Mouse (Mus musculus) stomach, postnatal 0 days (tissue): ENCODE data around the gene Frem2. TPM values are rescaled to one million over a fixed set of nuclear protein-coding genes. Genes with fewer than 3 reads are reported as not detected.

ENCODE experiments used
- ATAC-seq: fragments of 200-750 bp; cut with Nextera tagmentation; 2 replicates; pipeline ENCODE4 v1.8.0; 2017; ENCODE audit not compliant: low FRiP score, low TSS enrichment
- DNase-seq: peaks from one replicate; pipeline ENCODE4 v3.0.0-alpha.2; 2016; ENCODE audit warnings: low spot score
- H3K27ac ChIP-seq: fragments of 300-500 bp; sonication (generic); replicated peaks from 2 replicates; pipeline ENCODE4 v1.5.1; 2014; ENCODE audit warnings: mild to moderate bottlenecking, control low read depth
- H3K27me3 ChIP-seq: fragments of 300-500 bp; sonication (generic); 2 replicates; pipeline ENCODE4 v1.6.1; 2014; ENCODE audit warnings: low read length; ENCODE audit not compliant: control insufficient read depth, insufficient read depth
- H3K36me3 ChIP-seq: fragments of 300-500 bp; sonication (generic); 2 replicates; pipeline ENCODE4 v1.6.1; 2014; ENCODE audit warnings: low read length, mixed read lengths; ENCODE audit not compliant: control insufficient read depth, insufficient read depth
- H3K4me1 ChIP-seq: fragments of 300-500 bp; sonication (generic); replicated peaks from 2 replicates; pipeline ENCODE4 v1.6.1; 2014; ENCODE audit warnings: antibody characterized with exemption; ENCODE audit not compliant: control insufficient read depth, insufficient read depth
- H3K4me2 ChIP-seq: fragments of 300-500 bp; sonication (generic); replicated peaks from 2 replicates; pipeline ENCODE4 v1.6.1; 2014; ENCODE audit warnings: low read depth, mild to moderate bottlenecking, control low read depth, moderate library complexity
- H3K4me3 ChIP-seq: fragments of 300-500 bp; sonication (generic); 2 replicates; pipeline ENCODE4 v1.5.1; 2014; ENCODE audit warnings: low read depth, low read length, control low read depth
- H3K9ac ChIP-seq: fragments of 300-500 bp; sonication (generic); 2 replicates; pipeline ENCODE4 v1.6.1; 2014; ENCODE audit warnings: mild to moderate bottlenecking, low read length, control low read depth, mixed read lengths
- H3K9me3 ChIP-seq: fragments of 300-500 bp; sonication (generic); 2 replicates; pipeline ENCODE4 v1.6.1; 2016; ENCODE audit warnings: low read length; ENCODE audit not compliant: control insufficient read depth
- CTCF ChIP-seq: IDR thresholded peaks from 2 replicates; pipeline ENCODE4 v1.5.1; 2016; ENCODE audit warnings: antibody characterized with exemption, low read depth, mild to moderate bottlenecking, moderate library complexity
- EP300 ChIP-seq: optimal IDR thresholded peaks from 2 replicates; pipeline ENCODE3; 2016; ENCODE audit warnings: antibody characterized with exemption
- WGBS: fragments of 180-500 bp; shearing (Covaris S2); extraction: QIAGEN DNeasy Blood & Tissue Kit; methylation state at CpG from one replicate; pipeline ENCODE4 v1.1.7; 2014; 5-methylcytosine and 5-hydroxymethylcytosine counted together
- polyA plus RNA-seq: library from polyadenylated mRNA; unstranded; fragments of >200 nt; fragmentation: Nextera tagmentation; extraction: Ambion mirVana; gene quantifications from 2 replicates; pipeline ENCODE4 v1.2.1, GENCODE M21; 2015

The Frem2 gene
- polyA plus RNA-seq, 1 experiment from 2014 or later: 7.0 TPM

DNA sequence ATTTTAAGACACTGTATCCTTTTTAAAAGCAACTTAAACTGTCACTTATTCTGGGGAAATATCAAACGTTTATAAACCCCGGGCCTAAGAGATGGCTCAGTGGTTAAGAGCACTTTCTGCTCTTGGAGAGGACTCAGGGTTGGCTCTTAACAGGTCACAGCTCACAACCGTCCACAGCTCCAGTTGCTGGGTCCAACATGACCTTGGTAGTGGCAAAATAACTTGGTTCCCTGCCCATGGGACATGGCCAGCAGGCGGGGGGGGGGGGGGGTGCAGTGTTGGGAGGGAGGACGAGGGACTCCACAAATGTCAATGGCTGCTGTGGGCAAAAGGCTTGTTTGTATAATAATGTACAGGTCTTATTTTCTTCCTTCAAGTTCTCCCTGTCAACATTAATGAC lies 189.8 kb downstream of the Frem2 start:
- H3K27me3 ChIP-seq: no peaks in the 10 kb centered on the region
- TF ChIP-seq CTCF: no peak
- TF ChIP-seq EP300: no peak
- 63% methylated on average over 5 of the region's 5 CpGs for WGBS
- no peaks in the 10 kb centered on the region for H3K4me1 ChIP-seq
- peaks cover 12% of the 10 kb centered on the region for H3K36me3 ChIP-seq
- H3K9ac ChIP-seq: no peak overlapping the region
- no peak for ATAC-seq
- H3K9me3 ChIP-seq: no peaks in the 10 kb centered on the region
- H3K4me2 ChIP-seq: no peak overlapping the region
- H3K27ac ChIP-seq: no peak overlapping the region
- no peak overlapping the region for H3K4me3 ChIP-seq
- no peak for DNase-seq

DNA sequence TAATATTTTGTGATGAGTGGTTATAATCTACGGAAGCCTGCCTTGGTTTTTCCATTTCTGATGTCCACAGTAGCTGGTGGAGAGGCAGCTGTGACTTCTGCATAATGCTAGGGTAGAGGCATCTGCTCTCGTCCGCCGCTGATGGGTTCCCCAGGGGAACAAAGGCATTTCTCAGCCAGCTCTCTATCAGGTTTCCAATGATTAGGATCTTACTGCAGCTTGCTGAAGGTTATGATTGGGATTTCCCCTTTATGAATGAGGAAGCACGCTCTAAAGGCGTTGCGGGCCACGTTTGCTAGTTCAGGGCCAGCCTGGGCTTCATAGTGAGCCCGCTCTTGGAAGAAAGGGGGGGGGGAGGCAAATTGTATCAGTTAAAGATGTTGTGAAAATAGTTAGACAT lies 190.7 kb downstream of the Frem2 start:
- H3K27ac ChIP-seq: no peak overlapping the region
- no peak for DNase-seq
- no peak overlapping the region for H3K4me3 ChIP-seq
- ATAC-seq: no peak
- 75% methylated on average over 9 of the region's 9 CpGs for WGBS
- 0 out of 2 replicates have a peak overlapping the region, but pooled peaks have one; percentile 3 for H3K4me2 ChIP-seq
- H3K4me1 ChIP-seq: no peaks in the 10 kb centered on the region
- H3K9me3 ChIP-seq: no peaks in the 10 kb centered on the region
- peaks cover 11% of the 10 kb centered on the region for H3K36me3 ChIP-seq
- TF ChIP-seq EP300 (no peak), CTCF (no peak)
- no peaks in the 10 kb centered on the region for H3K27me3 ChIP-seq
- H3K9ac ChIP-seq: no peak overlapping the region

DNA sequence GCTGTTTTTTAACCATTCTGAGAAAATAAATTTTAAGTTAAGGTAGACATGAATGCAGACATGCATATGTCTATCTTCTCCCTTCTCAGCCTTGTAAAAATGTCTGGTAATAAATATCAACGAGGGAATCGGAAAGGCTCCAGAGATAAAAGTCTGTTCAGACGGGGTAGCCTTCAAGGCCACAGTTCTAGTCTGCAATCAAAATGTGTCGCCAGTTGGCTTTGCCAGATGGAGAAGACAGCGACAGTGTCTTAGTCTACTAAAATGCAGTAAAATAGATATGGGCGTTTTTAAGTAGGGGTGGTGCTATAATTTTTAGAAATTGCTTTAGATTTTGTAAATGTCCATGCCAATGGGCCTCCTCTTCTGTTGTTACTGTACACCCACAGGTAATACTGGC lies 191.8 kb downstream of the Frem2 start:
- H3K4me2 ChIP-seq: peak overlapping the region; percentile 31
- DNase-seq (no peak), ATAC-seq (no peak)
- no peaks in the 10 kb centered on the region for H3K27me3 ChIP-seq
- H3K27ac ChIP-seq: no peak overlapping the region
- 0 out of 2 replicates have a peak overlapping the region, but pooled peaks have one; percentile 95 for H3K4me3 ChIP-seq
- peaks cover 3% of the 10 kb centered on the region; the same call in 1 of the 2 replicates for H3K36me3 ChIP-seq
- no peak for TF ChIP-seq EP300
- TF ChIP-seq CTCF: no peak
- no peaks in the 10 kb centered on the region for H3K9me3 ChIP-seq
- H3K4me1 ChIP-seq: no peaks in the 10 kb centered on the region
- no peak overlapping the region for H3K9ac ChIP-seq
- 33% methylated on average over 6 of the region's 6 CpGs for WGBS

DNA sequence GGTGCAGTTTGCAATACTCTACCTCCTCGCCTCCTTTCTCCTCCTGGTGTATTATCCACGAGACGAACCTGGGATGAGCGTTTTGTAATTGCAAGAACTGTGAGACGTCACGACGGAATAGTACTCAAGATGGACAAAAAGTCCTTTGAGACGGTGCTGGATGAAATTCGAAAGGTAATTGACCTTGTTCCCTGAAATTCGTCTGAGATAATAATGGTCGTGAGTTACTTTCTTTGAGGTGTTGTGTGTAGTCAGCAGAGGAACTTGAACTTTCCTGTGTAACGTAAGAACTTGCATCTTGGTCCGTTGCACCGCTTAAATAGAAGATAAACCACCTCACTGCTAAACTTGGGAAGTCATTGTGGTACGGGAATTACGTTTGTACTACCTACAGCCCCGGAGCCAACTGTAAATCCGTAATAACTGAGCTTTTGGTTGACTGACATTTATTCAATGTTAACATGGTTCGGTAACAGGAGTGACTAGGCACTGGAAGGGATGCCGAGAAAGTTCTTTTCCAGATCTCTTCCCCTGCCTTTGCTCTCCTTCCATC lies 192.9 kb downstream of the Frem2 start:
- ATAC-seq: no peak
- Histone ChIP-seq H3K27me3 (no peaks in the 10 kb centered on the region), H3K4me1 (no peaks in the 10 kb centered on the region), H3K9ac (peak overlapping the region; percentile 92), H3K9me3 (no peaks in the 10 kb centered on the region), H3K4me3 (peak overlapping the region; percentile 95), H3K4me2 (peak overlapping the region; percentile 82), H3K36me3 (peaks cover 4% of the 10 kb centered on the region), H3K27ac (peak overlapping the region; percentile 93)
- TF ChIP-seq EP300 (no peak), CTCF (no peak)
- WGBS: 1% methylated on average over 20 of the region's 20 CpGs
- no peak for DNase-seq

Other genes starting within 250 kb of the Frem2 start
- gene Nhlrc3, start 194.0 kb downstream of the Frem2 start, polyA plus RNA-seq: 8.6 and 9.0 TPM in 2 replicates
- gene Proser1, start 193.7 kb downstream of the Frem2 start, polyA plus RNA-seq: 7.9 and 8.1 TPM in 2 replicates
- gene Stoml3, start 168.7 kb downstream of the Frem2 start, polyA plus RNA-seq: 0.05 TPM in 1 of 2 replicates, not detected in the other
- gene Gm10985, start 187.7 kb upstream of the Frem2 start, polyA plus RNA-seq: not detected in 2 replicates
- 150 and 163 TPM in 2 replicates for gene Ufm1, start 206.5 kb upstream of the Frem2 start, polyA plus RNA-seq